Mouse (Mus musculus): ENCODE data around the gene Wnt3a. TPM values are rescaled to one million over a fixed set of nuclear protein-coding genes. Genes with fewer than 3 reads are reported as not detected.
A peak's percentile ranks its signal among the peaks of the same experiment; 100 is the strongest.

Gene Wnt3a
- total and polyA plus RNA-seq, 2 experiments from 2014 or later, result 0.16 TPM; not detected in 1

DNA sequence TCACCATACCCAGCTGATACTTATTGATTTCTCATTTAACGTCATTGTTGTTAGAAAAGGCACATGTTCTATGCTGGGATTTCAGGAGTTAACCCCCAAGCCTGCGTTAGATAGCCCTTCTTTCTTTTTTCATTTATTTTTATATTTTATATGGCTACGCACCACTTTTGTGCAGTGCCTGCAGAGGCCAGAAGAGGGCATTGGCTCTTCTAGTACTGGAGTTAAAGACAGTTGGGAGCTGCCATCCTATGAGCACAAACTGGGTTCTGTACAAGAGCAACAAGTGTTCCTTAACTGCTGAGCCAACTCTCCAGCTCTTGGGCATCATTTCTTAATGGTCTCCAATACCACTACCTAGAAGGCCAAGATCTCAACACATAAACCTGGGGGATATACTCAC, 9.6 kb upstream of the Wnt3a start:
- WGBS, result 17% methylated on average over 3 of the region's 3 CpGs
- Histone ChIP-seq H3K9me3 (ENCODE audit: low read length) (no peaks in the 10 kb centered on the region), H3K36me3 (ENCODE audit: insufficient read depth, low read length) (no peaks in the 10 kb centered on the region), H3K4me3 (ENCODE audit: low read depth, low read length) (no peak overlapping the region), H3K4me2 (ENCODE audit: low read depth, low read length, poor library complexity, severe bottlenecking) (no peak overlapping the region), H3K4me1 (ENCODE audit: insufficient read depth, low read length) (no peaks in the 10 kb centered on the region), H3K27ac (ENCODE audit: low read depth, low read length) (no peak overlapping the region), H3K9ac (replicated peaks; ENCODE audit: low read length, poor library complexity, severe bottlenecking) (no peak overlapping the region), H3K27me3 (ENCODE audit: insufficient read depth, low read length) (peaks cover 46% of the 10 kb centered on the region)
- TF ChIP-seq CTCF (IDR thresholded peaks at IDR 0.05), result peak; percentile 71
- ATAC-seq (ENCODE audit: low FRiP score), result no peak
- peak; percentile 50 for DNase-seq (ENCODE audit: low spot score)

DNA sequence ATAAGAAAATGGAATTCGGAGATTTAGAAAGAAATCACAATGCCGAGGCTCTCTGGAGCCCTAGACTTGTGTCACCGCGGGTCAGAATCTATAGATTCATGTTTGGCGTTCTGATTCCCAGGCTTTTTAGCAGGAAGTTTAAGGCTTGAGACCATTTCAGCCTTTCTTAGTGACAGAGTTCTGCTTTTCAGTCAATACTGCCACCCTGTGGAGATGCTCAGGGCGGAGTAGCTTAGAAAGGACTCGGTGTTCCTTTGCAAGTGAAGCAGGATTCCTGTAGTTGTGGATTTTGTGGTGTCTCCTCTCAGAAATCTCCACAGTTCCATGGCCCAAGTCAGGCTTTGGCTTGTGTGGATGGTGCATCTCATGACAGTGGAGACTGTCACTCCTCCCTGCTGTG, 7.4 kb upstream of the Wnt3a start:
- peak; percentile 82 for DNase-seq (ENCODE audit: low spot score)
- Histone ChIP-seq H3K4me1 (ENCODE audit: insufficient read depth, low read length) (no peaks in the 10 kb centered on the region), H3K36me3 (ENCODE audit: insufficient read depth, low read length) (no peaks in the 10 kb centered on the region), H3K9me3 (ENCODE audit: low read length) (no peaks in the 10 kb centered on the region), H3K27me3 (ENCODE audit: insufficient read depth, low read length) (peaks cover 41% of the 10 kb centered on the region), H3K4me2 (ENCODE audit: low read depth, low read length, poor library complexity, severe bottlenecking) (no peak overlapping the region), H3K27ac (ENCODE audit: low read depth, low read length) (no peak overlapping the region), H3K4me3 (ENCODE audit: low read depth, low read length) (no peak overlapping the region), H3K9ac (replicated peaks; ENCODE audit: low read length, poor library complexity, severe bottlenecking) (no peak overlapping the region)
- TF ChIP-seq CTCF (IDR thresholded peaks at IDR 0.05), result peak; percentile 94
- 13% methylated on average over 7 of the region's 7 CpGs for WGBS
- ATAC-seq (ENCODE audit: low FRiP score), result 0 out of 2 replicates have a peak, but pooled peaks have one; percentile 52

DNA sequence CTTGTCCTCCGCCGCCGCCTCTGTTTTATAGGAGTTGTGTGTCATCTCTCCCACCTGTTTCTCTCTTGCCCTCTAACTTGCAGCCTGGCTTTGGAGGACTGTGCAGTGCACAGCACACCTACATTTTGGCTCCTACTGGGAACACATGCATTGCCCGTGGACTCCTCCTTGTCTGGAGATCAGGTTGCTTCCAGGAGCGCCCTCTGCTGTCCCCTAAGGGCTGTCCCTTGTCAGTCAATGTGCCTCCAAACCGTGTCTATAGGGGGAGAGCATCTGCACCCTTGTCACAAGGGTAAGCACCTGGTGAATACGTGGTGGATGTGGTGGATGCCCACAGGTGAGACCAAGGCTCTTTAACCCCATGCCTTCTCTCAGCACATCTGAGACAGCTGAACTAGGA, 3.1 kb upstream of the Wnt3a start:
- H3K27ac ChIP-seq (ENCODE audit: low read depth, low read length), result no peak overlapping the region
- H3K36me3 ChIP-seq (ENCODE audit: insufficient read depth, low read length), result no peaks in the 10 kb centered on the region
- 25% methylated on average over 7 of the region's 7 CpGs for WGBS
- H3K9ac ChIP-seq (replicated peaks; ENCODE audit: low read length, poor library complexity, severe bottlenecking), result no peak overlapping the region
- H3K4me2 ChIP-seq (ENCODE audit: low read depth, low read length, poor library complexity, severe bottlenecking), result no peak overlapping the region
- H3K4me3 ChIP-seq (ENCODE audit: low read depth, low read length), result no peak overlapping the region
- peaks cover 65% of the 10 kb centered on the region for H3K27me3 ChIP-seq (ENCODE audit: insufficient read depth, low read length)
- DNase-seq (ENCODE audit: low spot score), result no peak
- no peak for ATAC-seq (ENCODE audit: low FRiP score)
- TF ChIP-seq CTCF (IDR thresholded peaks at IDR 0.05), result peak; percentile 64
- H3K9me3 ChIP-seq (ENCODE audit: low read length), result no peaks in the 10 kb centered on the region
- peaks cover 8% of the 10 kb centered on the region; the same call in 1 of the 2 replicates for H3K4me1 ChIP-seq (ENCODE audit: insufficient read depth, low read length)

DNA sequence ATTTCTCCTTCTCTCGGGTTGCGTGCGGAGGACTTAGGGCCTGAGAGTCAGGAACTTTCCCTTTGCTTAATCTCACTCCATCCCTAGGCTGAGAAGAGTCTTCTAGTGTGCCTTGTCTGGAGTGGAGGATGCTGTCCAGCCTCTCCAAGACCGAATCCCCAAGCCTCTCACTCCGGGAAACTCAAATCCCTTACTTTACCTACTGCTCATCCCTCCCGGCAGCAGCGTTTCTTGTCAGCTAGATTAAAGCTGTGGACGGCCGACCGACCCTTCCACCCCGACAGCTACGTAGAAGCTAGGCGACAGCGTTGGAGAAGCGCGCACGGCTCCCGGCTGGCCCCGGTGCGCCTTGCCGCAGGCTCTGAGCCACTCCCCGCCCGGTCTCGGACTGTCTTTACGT, 846 bp downstream of the Wnt3a start:
- Histone ChIP-seq H3K4me1 (ENCODE audit: insufficient read depth, low read length) (peaks cover 8% of the 10 kb centered on the region; the same call in 1 of the 2 replicates), H3K4me2 (ENCODE audit: low read depth, low read length, poor library complexity, severe bottlenecking) (peak overlapping the region; percentile 39; the same call in 1 of the 2 replicates), H3K9ac (replicated peaks; ENCODE audit: low read length, poor library complexity, severe bottlenecking) (no peak overlapping the region), H3K36me3 (ENCODE audit: insufficient read depth, low read length) (no peaks in the 10 kb centered on the region), H3K9me3 (ENCODE audit: low read length) (no peaks in the 10 kb centered on the region), H3K27ac (ENCODE audit: low read depth, low read length) (no peak overlapping the region), H3K27me3 (ENCODE audit: insufficient read depth, low read length) (peaks cover 82% of the 10 kb centered on the region), H3K4me3 (ENCODE audit: low read depth, low read length) (peak overlapping the region; percentile 18; the same call in 1 of the 2 replicates)
- 2% methylated on average over 23 of the region's 25 CpGs for WGBS
- no peak for DNase-seq (ENCODE audit: low spot score)
- ATAC-seq (ENCODE audit: low FRiP score), result no peak
- TF ChIP-seq CTCF (IDR thresholded peaks at IDR 0.05), result no peak

DNA sequence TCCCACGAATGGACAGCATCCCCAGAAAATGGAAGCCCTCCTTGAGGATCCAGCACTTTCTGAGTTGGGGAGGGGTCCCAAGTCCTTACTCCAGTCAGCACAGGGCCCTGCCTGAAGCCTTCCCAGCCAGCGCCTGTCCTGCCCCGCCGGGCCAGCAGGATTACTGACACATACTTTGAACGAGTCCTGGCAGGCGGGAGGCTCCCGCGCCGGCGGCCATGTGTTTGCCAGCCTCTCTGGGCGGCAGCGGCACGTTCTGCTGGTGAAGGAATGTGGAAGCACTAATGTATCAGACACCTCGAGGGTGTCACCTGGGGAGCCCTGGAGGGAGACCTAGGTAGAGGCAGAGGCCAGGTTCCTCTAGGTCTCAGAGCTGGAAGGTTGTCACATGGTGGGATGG, 6.4 kb downstream of the Wnt3a start:
- no peaks in the 10 kb centered on the region for H3K36me3 ChIP-seq (ENCODE audit: insufficient read depth, low read length)
- no peak for TF ChIP-seq CTCF (IDR thresholded peaks at IDR 0.05)
- H3K27ac ChIP-seq (ENCODE audit: low read depth, low read length), result no peak overlapping the region
- WGBS, result 26% methylated on average over 14 of the region's 14 CpGs
- DNase-seq (ENCODE audit: low spot score), result no peak
- no peak overlapping the region for H3K9ac ChIP-seq (replicated peaks; ENCODE audit: low read length, poor library complexity, severe bottlenecking)
- 0 out of 2 replicates have a peak, but pooled peaks cover 4% of the 10 kb centered on the region for H3K4me1 ChIP-seq (ENCODE audit: insufficient read depth, low read length)
- no peaks in the 10 kb centered on the region for H3K9me3 ChIP-seq (ENCODE audit: low read length)
- no peak overlapping the region for H3K4me2 ChIP-seq (ENCODE audit: low read depth, low read length, poor library complexity, severe bottlenecking)
- H3K27me3 ChIP-seq (ENCODE audit: insufficient read depth, low read length), result peaks cover 40% of the 10 kb centered on the region
- H3K4me3 ChIP-seq (ENCODE audit: low read depth, low read length), result no peak overlapping the region
- no peak for ATAC-seq (ENCODE audit: low FRiP score)

DNA sequence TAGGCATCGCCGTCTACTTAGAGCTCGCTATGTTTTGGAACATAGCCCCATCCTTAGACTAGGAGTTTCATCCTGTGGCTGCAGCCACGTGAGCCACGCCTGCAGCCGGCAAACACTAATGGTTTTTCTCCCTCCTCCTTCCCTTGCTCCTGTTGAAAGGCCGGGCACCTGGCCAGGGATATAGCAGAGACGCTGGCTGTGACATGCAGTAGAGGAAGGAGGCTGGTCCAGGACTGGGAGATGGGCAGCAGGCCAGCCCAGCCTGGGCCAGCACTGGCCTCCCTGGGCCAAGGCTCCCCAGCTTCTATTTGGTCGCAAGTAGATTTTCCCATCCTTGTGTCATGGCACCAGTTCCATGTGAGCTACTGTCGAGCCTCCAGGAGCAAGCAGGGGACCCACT, 7.6 kb downstream of the Wnt3a start:
- Histone ChIP-seq H3K4me1 (ENCODE audit: insufficient read depth, low read length) (no peaks in the 10 kb centered on the region), H3K36me3 (ENCODE audit: insufficient read depth, low read length) (no peaks in the 10 kb centered on the region), H3K27me3 (ENCODE audit: insufficient read depth, low read length) (peaks cover 28% of the 10 kb centered on the region), H3K9me3 (ENCODE audit: low read length) (no peaks in the 10 kb centered on the region), H3K4me3 (ENCODE audit: low read depth, low read length) (no peak overlapping the region), H3K4me2 (ENCODE audit: low read depth, low read length, poor library complexity, severe bottlenecking) (no peak overlapping the region), H3K9ac (replicated peaks; ENCODE audit: low read length, poor library complexity, severe bottlenecking) (no peak overlapping the region), H3K27ac (ENCODE audit: low read depth, low read length) (no peak overlapping the region)
- WGBS, result 70% methylated on average over 10 of the region's 10 CpGs
- ATAC-seq (ENCODE audit: low FRiP score), result no peak
- DNase-seq (ENCODE audit: low spot score), result peak; percentile 74
- no peak for TF ChIP-seq CTCF (IDR thresholded peaks at IDR 0.05)
